Mouse (Mus musculus) G1E (cell line): Measurements from ENCODE around the gene Lsamp.

ENCODE experiments used
- CTCF ChIP-seq: IDR thresholded peaks from 2 replicates; pipeline ENCODE4 v1.5.1; 2012; ENCODE audit warnings: low read depth, low read length, inconsistent platforms, mixed read lengths
- TAL1 ChIP-seq: conservative IDR thresholded peaks from 2 replicates; pipeline ENCODE4 v1.6.1; 2012; ENCODE audit warnings: low read depth, low read length, inconsistent platforms, mixed read lengths

DNA sequence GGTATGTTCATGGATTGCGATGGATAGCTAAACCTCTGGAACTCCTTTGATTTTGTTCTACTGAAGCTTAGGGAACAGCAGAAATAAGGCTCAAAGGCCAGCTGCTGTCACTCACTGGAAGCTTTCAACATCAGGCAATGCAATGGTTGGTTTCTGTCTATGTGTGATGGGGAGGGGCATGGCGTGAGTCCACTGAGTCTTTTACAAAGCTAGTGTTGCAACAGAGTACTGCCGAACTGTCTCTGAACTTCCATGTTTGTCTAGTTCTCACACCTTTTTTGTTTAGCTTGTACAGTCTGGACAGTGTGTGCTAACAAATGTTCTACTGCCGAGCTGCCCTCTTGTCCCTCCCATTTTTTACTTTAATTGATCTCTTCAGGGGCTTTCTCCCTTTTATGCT, 1258.7 kb downstream of the Lsamp start:
- TF ChIP-seq CTCF (no peak), TAL1 (no peak)
